Mouse (Mus musculus): ENCODE data around the gene Olfr1438-ps1.
"Not testable (repeated sequence)": the region's sequence is repeated elsewhere in the genome, so short reads cannot be mapped to it uniquely, and the experiment has no call there.

The Olfr1438-ps1 gene

DNA sequence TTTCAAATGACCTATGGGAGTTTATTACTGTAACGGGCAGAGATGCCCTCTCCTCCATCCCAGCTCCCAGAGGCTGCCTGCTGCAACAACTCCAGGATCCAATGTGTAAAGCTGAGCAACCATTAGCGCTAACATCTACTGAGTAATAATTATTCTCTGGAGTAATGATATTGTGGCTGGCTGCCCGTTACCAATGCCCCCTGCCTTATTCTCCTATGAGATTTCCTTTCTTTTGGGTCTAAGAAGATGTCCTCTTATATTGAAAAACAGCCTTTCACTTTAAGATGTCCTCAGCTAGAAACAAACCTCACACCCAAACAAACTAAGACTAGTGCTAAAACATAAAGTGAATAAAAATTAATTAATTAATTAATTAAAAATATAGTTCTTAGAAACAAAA lies at the start of gene Olfr1438-ps1:
Gene Olfr1438-ps1 (minus strand): TSS at position 101 of the 400 bp plus-strand sequence.
- in situ Hi-C loops (cut with MboI, MseI) = no loop called here

DNA sequence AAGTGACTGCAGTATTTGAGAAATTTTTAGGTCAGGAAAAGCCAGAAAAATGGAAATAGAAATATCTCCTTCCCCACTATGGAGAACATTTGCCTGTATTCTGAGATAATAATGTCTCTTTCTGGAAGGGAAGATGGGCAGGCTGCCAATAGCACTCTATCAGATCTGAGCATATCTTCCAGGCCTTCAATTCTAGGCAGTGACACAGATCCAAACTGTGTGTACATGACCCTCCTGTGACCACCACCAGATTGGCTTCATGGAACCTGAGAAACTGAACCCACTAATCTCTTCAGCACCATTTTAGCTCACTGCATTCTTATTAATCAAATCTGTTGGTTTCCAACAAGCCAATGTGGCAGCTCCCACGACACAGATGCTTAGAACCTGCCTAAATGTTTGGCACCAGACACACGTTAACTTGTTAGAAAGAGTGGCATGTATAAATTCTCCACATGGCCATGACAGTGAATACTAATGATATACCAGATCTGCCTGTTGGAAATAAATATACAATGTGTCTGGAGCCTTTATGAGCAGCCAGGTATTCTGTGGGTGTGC lies 38.8 kb upstream of the Olfr1438-ps1 start:
- in situ Hi-C loops (cut with MboI, MseI) = loop anchor here (25.0 kb wide), 1 partner anchor 1038 kb away; the partner anchor contains the start of gene Olfr1469

DNA sequence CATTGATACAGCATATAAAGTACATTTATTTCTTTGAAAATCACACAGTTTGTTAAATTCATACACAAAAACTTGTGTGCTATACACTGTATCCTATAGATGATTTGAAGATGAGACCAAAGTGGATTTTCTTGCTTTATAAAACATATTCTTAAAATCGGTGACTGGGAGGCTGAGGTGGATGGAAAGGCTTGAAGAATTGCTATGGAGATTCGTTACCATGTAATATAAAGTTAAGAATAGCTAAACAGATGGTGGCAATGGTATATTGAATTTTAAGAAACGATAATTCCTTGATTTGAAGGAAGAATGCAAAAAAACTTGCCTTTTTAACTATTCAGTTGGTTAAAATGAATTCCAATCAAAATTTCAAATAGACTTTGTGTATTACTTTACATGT lies 37.3 kb upstream of the Olfr1438-ps1 start:
- in situ Hi-C loops (cut with MboI, MseI) = no loop called here

DNA sequence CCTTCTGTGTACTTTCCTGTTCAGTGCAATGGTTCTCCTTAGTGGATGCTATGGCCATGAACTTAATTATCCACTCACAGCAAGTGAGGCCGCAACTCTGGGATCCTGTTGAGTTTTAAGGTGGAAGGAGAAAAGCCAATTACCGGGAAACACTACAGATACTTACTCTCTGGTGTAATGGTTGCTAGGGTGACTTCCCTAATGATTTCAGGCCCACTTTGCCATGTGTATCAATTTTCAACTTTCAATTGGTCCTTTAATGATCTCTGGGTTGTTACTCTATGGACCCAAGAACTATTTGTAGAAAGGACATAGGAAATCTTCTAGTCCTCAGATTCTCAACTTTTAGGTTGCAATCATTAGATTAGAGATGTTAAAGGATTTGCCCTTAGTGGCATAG lies 10.7 kb downstream of the Olfr1438-ps1 start, which contains the start of gene Olfr1437:
Gene Olfr1437 (minus strand): TSS at position 101 of the 400 bp plus-strand sequence.
- in situ Hi-C loops (cut with MboI, MseI) = no loop called here

DNA sequence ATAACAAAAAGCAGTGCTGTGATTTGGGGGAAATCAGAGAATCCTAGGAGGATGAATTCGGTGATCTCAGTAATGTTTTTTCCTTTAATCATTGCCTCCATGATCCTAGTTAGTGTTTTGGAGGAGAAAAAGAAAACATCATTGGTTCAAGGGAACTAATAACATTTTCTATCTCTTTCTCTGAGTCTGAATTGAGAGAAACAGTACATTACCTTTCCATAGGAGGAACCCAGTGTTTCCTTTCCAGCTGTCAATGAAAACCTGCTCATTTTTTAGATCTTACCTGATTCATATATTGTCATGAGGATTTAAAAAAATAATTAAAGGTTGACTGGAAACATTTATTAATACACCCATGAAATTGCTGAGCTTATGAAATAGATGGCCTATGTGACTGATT lies 36.7 kb downstream of the Olfr1438-ps1 start, which contains the start of gene Olfr1436:
Gene Olfr1436 (minus strand): TSS at position 101 of the 400 bp plus-strand sequence.
- in situ Hi-C loops (cut with MboI, MseI) = not testable (repeated sequence)

DNA sequence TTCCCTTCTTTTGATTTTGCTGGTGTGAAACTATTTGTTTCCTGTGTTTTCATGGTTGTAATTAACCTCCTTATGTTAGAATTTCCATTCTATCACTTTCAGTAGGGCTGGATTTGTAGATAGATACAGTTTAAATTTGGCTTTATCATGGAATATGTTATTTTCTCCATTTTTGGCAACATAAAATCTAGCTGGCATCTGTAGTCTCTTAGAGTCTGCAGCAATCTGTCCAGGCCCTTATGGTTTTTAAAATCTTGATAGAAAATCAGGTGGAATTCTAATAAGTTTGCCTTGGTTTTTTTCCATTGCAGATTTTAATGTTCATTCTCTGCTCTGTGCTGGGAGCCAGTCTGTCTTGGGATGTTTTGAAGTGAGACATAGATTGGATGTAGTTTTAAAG lies 42.7 kb downstream of the Olfr1438-ps1 start:
- in situ Hi-C loops (cut with MboI, MseI) = no loop called here

DNA sequence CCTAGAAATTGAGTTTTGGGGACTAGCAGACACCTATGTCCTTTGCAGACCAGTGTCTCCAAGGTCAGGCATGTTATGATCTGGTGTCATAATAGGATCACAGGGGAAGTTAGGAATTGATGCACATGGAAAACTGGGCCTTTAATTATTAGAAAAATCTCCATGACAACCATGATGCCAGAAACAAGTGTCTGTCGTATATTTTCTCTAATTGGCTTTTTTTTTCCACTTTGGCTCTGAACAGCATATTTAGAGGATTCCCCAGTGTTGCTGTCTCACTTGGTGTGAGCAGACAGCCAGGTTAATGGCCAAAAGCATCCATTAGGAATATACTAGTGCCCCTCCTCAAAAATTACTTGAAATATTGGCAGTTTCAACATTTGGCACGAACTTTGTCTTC lies 56.2 kb downstream of the Olfr1438-ps1 start, which contains the start of gene Olfr1434:
Gene Olfr1434 (plus strand): TSS at position 301 of the 400 bp plus-strand sequence.
- in situ Hi-C loops (cut with MboI, MseI) = no loop called here
